Mouse (Mus musculus): ENCODE results near the gene Fam117a.

Gene Fam117a

GRCm38 (mm10) chr11:95420880-95421435, 84.1 kb downstream of the Fam117a start:
- DNase-seq (ENCODE audit: low spot score in 2 of 2): no peak

GRCm38 (mm10) chr11:95423505-95423904, 86.7 kb downstream of the Fam117a start:
- DNase-seq (ENCODE audit: low spot score in 2 of 2): no peak

- DNase-seq (ENCODE audit: low spot score in 2 of 2): no peak
These were observed 94.5 kb downstream of the Fam117a start for GRCm38 (mm10) chr11:95431344-95431743.

All from frontal cortex, postnatal 25 days (tissue).